Mouse (Mus musculus) limb, embryonic 14.5 days (tissue): ENCODE data around the gene Parva. TPM values are rescaled to one million over a fixed set of nuclear protein-coding genes. Genes with fewer than 3 reads are reported as not detected.

Experiments
- ATAC-seq: fragments of 200-750 bp; cut with Nextera tagmentation; 2 replicates; pipeline ENCODE4 v1.8.0; 2017; ENCODE audit warnings: low read depth, moderate number of reproducible peaks, moderate TSS enrichment; ENCODE audit not compliant: low FRiP score
- DNase-seq: peaks from one replicate; pipeline ENCODE4 v3.0.0-alpha.2; 2015; ENCODE audit warnings: low spot score
- H3K27ac ChIP-seq: fragments of 300-500 bp; sonication (generic); replicated peaks from 2 replicates; pipeline ENCODE4 v1.5.1; 2014; ENCODE audit warnings: low read depth, mild to moderate bottlenecking, low read length, moderate library complexity, mixed read lengths
- H3K27me3 ChIP-seq: fragments of 300-500 bp; sonication (generic); 2 replicates; pipeline ENCODE4 v1.6.1; 2014; ENCODE audit warnings: low read length, mixed read lengths; ENCODE audit not compliant: control insufficient read depth, insufficient read depth
- H3K36me3 ChIP-seq: fragments of 300-500 bp; sonication (generic); 2 replicates; pipeline ENCODE4 v1.6.1; 2014; ENCODE audit warnings: mild to moderate bottlenecking, low read length, moderate library complexity, mixed read lengths; ENCODE audit not compliant: control insufficient read depth, insufficient read depth
- H3K4me1 ChIP-seq: fragments of 300-500 bp; sonication (generic); 2 replicates; pipeline ENCODE4 v1.6.1; 2014; ENCODE audit warnings: antibody characterized with exemption, low read length, mixed read lengths; ENCODE audit not compliant: control insufficient read depth, insufficient read depth
- H3K4me2 ChIP-seq: fragments of 300-500 bp; sonication (generic); replicated peaks from 2 replicates; pipeline ENCODE4 v1.6.1; 2014; ENCODE audit warnings: low read depth, mild to moderate bottlenecking, low read length, moderate library complexity; ENCODE audit not compliant: severe bottlenecking
- H3K4me3 ChIP-seq: fragments of 300-500 bp; sonication (generic); replicated peaks from 2 replicates; pipeline ENCODE4 v1.5.1; 2014; ENCODE audit warnings: low read length
- H3K9ac ChIP-seq: fragments of 300-500 bp; sonication (generic); 2 replicates; pipeline ENCODE4 v1.6.1; 2014; ENCODE audit warnings: mild to moderate bottlenecking, low read depth, low read length, moderate library complexity; ENCODE audit not compliant: severe bottlenecking
- H3K9me3 ChIP-seq: fragments of 300-500 bp; sonication (generic); 2 replicates; pipeline ENCODE4 v1.6.1; 2016; ENCODE audit warnings: low read length; ENCODE audit not compliant: control insufficient read depth
- POLR2A ChIP-seq: fragments of 200-500 bp; IDR thresholded peaks from 2 replicates; pipeline ENCODE4 v1.8.0; 2012; ENCODE audit warnings: inconsistent platforms, mild to moderate bottlenecking, moderate library complexity, borderline replicate concordance; ENCODE audit not compliant: insufficient read depth, insufficient read length; ENCODE audit errors: extremely low read depth
- WGBS: fragments of 180-500 bp; shearing (Covaris S2); extraction: QIAGEN DNeasy Blood & Tissue Kit; methylation state at CpG from one replicate; pipeline ENCODE4 v1.1.7; 2014; 5-methylcytosine and 5-hydroxymethylcytosine counted together
- polyA plus RNA-seq, 2 experiments: library from polyadenylated mRNA; depleted of rRNA in 1 of 2; stranded (reverse) in 1 of 2; unstranded in 1 of 2; fragments of >200 nt; fragmentation: Nextera tagmentation in 1 of 2; extraction: Ambion mirVana in 1 of 2; gene quantifications; 2 replicates each; pipeline versions ENCODE4 v1.2.1 to v1.2.3; 2012 to 2014

Gene Parva
- polyA plus RNA-seq, 2 experiments: 82.2 to 88.8 TPM

DNA sequence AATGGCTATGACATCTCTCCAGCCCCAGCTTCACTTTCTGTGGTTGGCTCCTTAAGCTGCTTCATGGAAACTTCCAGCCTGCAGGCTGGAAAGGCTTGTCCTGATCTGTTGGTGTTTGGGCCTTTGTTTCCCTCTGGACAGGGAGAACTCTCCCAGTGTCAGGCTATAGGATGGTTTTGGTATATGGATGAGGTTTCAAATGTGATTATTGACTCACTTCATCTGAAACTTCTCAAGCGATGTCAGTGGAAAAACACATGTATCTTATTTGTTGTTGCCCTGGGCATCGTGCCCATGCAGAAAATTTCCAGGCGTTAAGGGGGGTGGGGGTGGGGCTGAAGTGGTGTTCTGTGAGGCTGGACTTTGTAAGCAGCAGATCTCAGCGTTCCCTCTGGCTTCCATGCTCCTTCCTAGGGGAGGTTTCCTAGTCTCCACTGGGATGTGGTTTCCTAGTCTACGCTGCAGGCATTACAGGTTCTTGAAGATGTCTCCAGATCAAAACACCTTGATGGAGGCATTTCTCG lies 155.6 kb downstream of the Parva start:
- Histone ChIP-seq H3K36me3 (peaks cover 49% of the 10 kb centered on the region), H3K4me3 (no peak overlapping the region), H3K4me2 (no peak overlapping the region), H3K27ac (0 out of 2 replicates have a peak overlapping the region, but pooled peaks have one; percentile 9), H3K9ac (no peak overlapping the region), H3K9me3 (no peaks in the 10 kb centered on the region), H3K4me1 (0 out of 2 replicates have a peak, but pooled peaks cover 4% of the 10 kb centered on the region), H3K27me3 (no peaks in the 10 kb centered on the region)
- WGBS: 55% methylated on average over 6 of the region's 6 CpGs
- TF ChIP-seq POLR2A: no peak
- DNase-seq: no peak
- ATAC-seq: no peak

DNA sequence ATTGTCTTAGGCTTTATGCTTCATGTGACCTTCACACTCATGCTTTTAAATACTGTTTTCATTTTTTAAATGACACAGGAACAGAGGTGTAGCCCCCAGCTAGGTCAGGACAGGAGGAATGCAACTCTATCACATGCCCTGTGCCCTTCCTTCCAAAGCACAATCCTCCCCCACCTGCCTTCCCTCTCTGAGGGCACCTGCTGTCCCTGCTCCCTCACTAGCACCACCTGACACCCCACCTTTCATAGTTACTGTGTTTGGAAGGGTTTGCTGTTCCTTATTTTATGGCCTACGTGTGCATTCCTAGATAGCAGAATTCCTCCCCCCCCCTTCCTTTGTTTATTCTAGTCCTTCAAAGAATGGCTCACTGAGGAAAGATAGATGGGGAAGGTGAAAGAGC lies 160.1 kb downstream of the Parva start:
- peaks cover 22% of the 10 kb centered on the region for H3K36me3 ChIP-seq
- ATAC-seq: no peak
- H3K9me3 ChIP-seq: no peaks in the 10 kb centered on the region
- H3K27ac ChIP-seq: no peak overlapping the region
- 0 out of 2 replicates have a peak, but pooled peaks cover 4% of the 10 kb centered on the region for H3K4me1 ChIP-seq
- no peak overlapping the region for H3K4me2 ChIP-seq
- H3K9ac ChIP-seq: no peak overlapping the region
- WGBS: 68% methylated on average over 1 of the region's 1 CpGs
- no peak for DNase-seq
- H3K27me3 ChIP-seq: no peaks in the 10 kb centered on the region
- TF ChIP-seq POLR2A: no peak
- H3K4me3 ChIP-seq: no peak overlapping the region

DNA sequence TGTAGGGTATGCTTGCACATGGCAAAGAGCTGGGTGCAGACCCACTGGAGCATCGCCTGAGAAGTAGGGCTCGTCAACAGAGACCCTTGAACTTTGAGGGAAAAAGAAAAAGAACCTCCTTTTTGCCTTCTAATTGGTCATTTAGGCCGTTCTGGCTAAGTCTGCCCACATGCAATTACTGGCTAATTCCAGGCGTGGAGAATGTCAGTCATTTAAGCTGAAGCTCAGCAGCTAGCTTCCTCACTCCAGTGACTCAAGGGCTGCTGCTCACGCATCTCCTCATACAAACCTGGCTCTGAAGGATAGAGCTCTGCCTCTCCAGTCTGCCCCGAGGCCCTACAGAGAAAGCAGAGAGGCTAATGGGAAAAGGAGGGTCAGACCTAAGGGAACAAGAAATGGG lies 162.2 kb downstream of the Parva start:
- H3K4me3 ChIP-seq: no peak overlapping the region

DNA sequence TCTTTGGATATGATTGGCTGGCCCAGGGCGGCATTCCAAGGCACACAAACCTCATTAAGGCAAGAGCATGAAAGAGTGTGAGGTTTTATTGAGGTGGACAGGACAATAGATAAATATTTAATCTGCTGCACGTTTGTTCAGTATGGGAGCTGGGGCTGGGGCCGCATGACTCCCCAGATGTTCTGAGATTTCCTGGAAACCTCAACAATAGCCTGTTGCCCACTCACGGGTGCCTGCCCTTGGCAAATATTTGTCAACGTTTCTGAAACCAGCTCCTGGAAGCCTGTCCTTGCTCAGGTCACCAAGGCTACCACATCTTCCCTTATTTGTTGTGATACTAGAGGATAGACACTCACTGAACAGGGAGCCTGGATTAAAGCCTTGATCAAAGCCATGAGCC lies 166.3 kb downstream of the Parva start:
- Histone ChIP-seq H3K4me3 (no peak overlapping the region), H3K9me3 (no peaks in the 10 kb centered on the region), H3K36me3 (no peaks in the 10 kb centered on the region), H3K4me2 (no peak overlapping the region), H3K27me3 (no peaks in the 10 kb centered on the region), H3K4me1 (peaks cover 2% of the 10 kb centered on the region; the same call in 1 of the 2 replicates), H3K9ac (no peak overlapping the region), H3K27ac (no peak overlapping the region)
- whole genome bisulfite sequencing: 71% methylated on average over 5 of the region's 5 CpGs
- no peak for DNase-seq
- no peak for TF ChIP-seq POLR2A
- ATAC-seq: no peak

More for the DNA sequence above, 162.2 kb downstream of the Parva start:
- Histone ChIP-seq H3K36me3 (peaks cover 14% of the 10 kb centered on the region), H3K9me3 (no peaks in the 10 kb centered on the region), H3K4me2 (no peak overlapping the region), H3K27ac (no peak overlapping the region), H3K4me1 (no peaks in the 10 kb centered on the region), H3K27me3 (no peaks in the 10 kb centered on the region), H3K9ac (no peak overlapping the region)
- no peak for TF ChIP-seq POLR2A
- no peak for DNase-seq
- 50% methylated on average over 6 of the region's 6 CpGs for WGBS
- ATAC-seq: no peak

DNA sequence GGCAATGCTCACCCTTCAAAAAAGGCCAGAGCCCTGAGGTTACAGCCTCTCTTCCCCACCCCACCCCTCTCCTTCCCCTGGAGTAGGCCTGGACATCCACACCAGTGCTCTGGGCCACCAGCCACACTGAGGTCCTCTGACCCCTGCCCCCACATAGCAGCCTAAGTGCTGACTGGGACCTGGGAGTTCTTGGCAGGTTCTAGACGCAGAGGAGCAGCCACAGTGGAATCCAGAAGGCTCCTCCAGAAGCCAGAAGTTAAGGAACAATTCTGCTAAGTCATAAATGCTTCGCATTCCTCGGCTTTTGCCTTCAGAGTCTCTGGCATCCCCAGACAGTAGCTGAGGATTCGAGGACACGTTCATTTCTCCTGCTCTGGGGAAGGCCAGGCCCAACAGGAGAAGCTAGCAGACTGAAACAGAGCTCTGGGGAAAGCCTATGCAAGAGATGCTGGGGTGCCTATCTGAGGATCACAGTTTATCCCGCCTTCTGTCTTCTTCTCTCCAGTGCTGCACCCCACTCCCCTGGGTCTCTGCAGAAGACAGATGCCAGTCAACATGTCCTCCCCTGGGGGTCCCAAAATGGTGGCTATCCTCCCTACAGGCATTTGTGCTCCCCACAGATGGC lies 168.0 kb downstream of the Parva start:
- no peak overlapping the region for H3K4me2 ChIP-seq
- WGBS: 30% methylated on average over 6 of the region's 6 CpGs
- H3K27ac ChIP-seq: no peak overlapping the region
- no peak overlapping the region for H3K9ac ChIP-seq
- no peak overlapping the region for H3K4me3 ChIP-seq
- H3K4me1 ChIP-seq: peaks cover 2% of the 10 kb centered on the region; the same call in 1 of the 2 replicates
- DNase-seq (peak; percentile 28), ATAC-seq (no peak)
- no peaks in the 10 kb centered on the region for H3K36me3 ChIP-seq
- no peak for TF ChIP-seq POLR2A
- H3K9me3 ChIP-seq: no peaks in the 10 kb centered on the region
- no peaks in the 10 kb centered on the region for H3K27me3 ChIP-seq
